Mouse (Mus musculus) brain, embryonic 14.5 days (tissue): ENCODE data around the gene Tulp2.

Source experiments
- CTCF ChIP-seq: fragments of 200-500 bp; IDR thresholded peaks from 2 replicates; pipeline ENCODE4 v1.5.1; 2012; ENCODE audit warnings: inconsistent platforms, mild to moderate bottlenecking, moderate library complexity, borderline replicate concordance; ENCODE audit not compliant: insufficient read depth, insufficient read length; ENCODE audit errors: extremely low read depth
- POLR2A ChIP-seq: fragments of 200-500 bp; IDR thresholded peaks from 2 replicates; pipeline ENCODE4 v1.6.1; 2012; ENCODE audit warnings: mild to moderate bottlenecking, inconsistent platforms, borderline replicate concordance; ENCODE audit not compliant: poor library complexity, insufficient read depth, insufficient read length, severe bottlenecking; ENCODE audit errors: extremely low read depth

DNA sequence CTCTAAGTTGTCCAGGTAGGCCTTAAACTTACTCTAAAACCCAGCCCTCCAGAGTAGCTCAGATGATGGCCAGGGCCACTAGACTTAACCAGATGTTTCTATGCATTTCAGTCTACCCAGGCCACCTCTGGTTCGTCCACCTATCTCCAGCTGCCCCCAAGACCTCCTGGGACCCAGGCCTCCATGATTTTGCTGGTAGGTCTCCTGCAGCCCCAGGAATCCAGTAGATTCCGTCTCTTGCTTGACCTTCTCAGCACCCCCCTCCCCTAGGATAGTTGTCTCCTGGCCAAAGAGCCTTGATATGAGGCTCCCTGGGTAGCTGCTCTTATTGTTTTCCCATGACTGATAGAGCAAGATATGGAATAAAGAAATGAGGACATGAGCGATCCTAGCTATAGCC, 57.4 kb downstream of the Tulp2 start:
- no peak for TF ChIP-seq CTCF
- no peak for TF ChIP-seq POLR2A
